Mouse (Mus musculus) ES-Bruce4 (cell line): ENCODE data around the gene Mup20. TPM values are rescaled to one million over a fixed set of nuclear protein-coding genes. Genes with fewer than 3 reads are reported as not detected.
A peak's percentile ranks its signal among the peaks of the same experiment; 100 is the strongest.
"Not testable (repeated sequence)": the region's sequence is repeated elsewhere in the genome, so short reads cannot be mapped to it uniquely, and the experiment has no call there.

Experiments used
- H3K27ac ChIP-seq: 2 replicates; pipeline ENCODE4 v1.5.1; 2012; ENCODE audit warnings: low read length, inconsistent platforms; ENCODE audit not compliant: insufficient read depth
- H3K27me3 ChIP-seq: 2 replicates; pipeline ENCODE4 v1.6.1; 2012; ENCODE audit warnings: mild to moderate bottlenecking, low read length, inconsistent platforms; ENCODE audit not compliant: control insufficient read depth, poor library complexity, insufficient read depth, severe bottlenecking
- H3K36me3 ChIP-seq: 2 replicates; pipeline ENCODE4 v1.6.1; 2012; ENCODE audit warnings: inconsistent platforms, mild to moderate bottlenecking, low read length, moderate library complexity; ENCODE audit not compliant: control insufficient read depth, poor library complexity, insufficient read depth, severe bottlenecking
- H3K4me1 ChIP-seq: one replicate; pipeline ENCODE4 v1.8.1; 2011; ENCODE audit warnings: low read length; ENCODE audit not compliant: control insufficient read depth, insufficient read depth
- H3K4me3 ChIP-seq: 2 replicates; pipeline ENCODE4 v1.5.1; 2011; ENCODE audit warnings: low read depth, mild to moderate bottlenecking, low read length
- H3K9ac ChIP-seq: 2 replicates; pipeline ENCODE4 v1.6.1; 2012; ENCODE audit warnings: low read depth, mild to moderate bottlenecking, inconsistent platforms; ENCODE audit not compliant: poor library complexity, severe bottlenecking
- H3K9me3 ChIP-seq: replicated peaks from 2 replicates; pipeline ENCODE4 v1.6.1; 2012; ENCODE audit warnings: mild to moderate bottlenecking, low read length, inconsistent platforms; ENCODE audit not compliant: control insufficient read depth, poor library complexity, insufficient read depth, severe bottlenecking
- CTCF ChIP-seq: IDR thresholded peaks from one replicate; pipeline ENCODE4 v1.8.1; 2011; ENCODE audit warnings: low read depth, low read length
- EP300 ChIP-seq: IDR thresholded peaks from 2 replicates; pipeline ENCODE4 v1.6.1; 2011; ENCODE audit warnings: low read depth, low read length; ENCODE audit not compliant: insufficient read depth
- POLR2A ChIP-seq: IDR thresholded peaks from one replicate; pipeline ENCODE4 v1.8.1; 2011; ENCODE audit warnings: low read length; ENCODE audit not compliant: insufficient read depth
- polyA plus RNA-seq: library from polyadenylated mRNA; stranded (reverse); fragments of >200 nt; gene quantifications from 2 replicates; pipeline ENCODE4 v1.2.4, GENCODE M21; 2011; ENCODE audit warnings: low read depth; ENCODE audit not compliant: missing spikeins, insufficient read depth, insufficient read length

The Mup20 gene
- polyA plus RNA-seq, 1 experiment = not detected

- Histone ChIP-seq H3K4me3 (no peak overlapping the region), H3K9ac (no peak overlapping the region), H3K27me3 (no peaks in the 10 kb centered on the region), H3K4me1 (no peaks in the 10 kb centered on the region), H3K9me3 (peaks cover 15% of the 10 kb centered on the region), H3K27ac (no peak overlapping the region), H3K36me3 (no peaks in the 10 kb centered on the region)
- TF ChIP-seq CTCF (no peak), POLR2A (no peak), EP300 (no peak)
Observed at GRCm38 (mm10) chr4:62026281-62026680, 27.7 kb downstream of the Mup20 start.

GRCm38 (mm10) chr4:62024256-62024959 lies 29.6 kb downstream of the Mup20 start:
- Histone ChIP-seq H3K36me3 (no peaks in the 10 kb centered on the region), H3K4me1 (no peaks in the 10 kb centered on the region), H3K4me3 (no peak overlapping the region), H3K9me3 (peaks cover 20% of the 10 kb centered on the region), H3K9ac (no peak overlapping the region), H3K27ac (peak overlapping the region; percentile 77), H3K27me3 (no peaks in the 10 kb centered on the region)
- TF ChIP-seq EP300 = no peak
- no peak for TF ChIP-seq POLR2A
- TF ChIP-seq CTCF = no peak

GRCm38 (mm10) chr4:62023646-62024045 lies 30.3 kb downstream of the Mup20 start:
- Histone ChIP-seq H3K27me3 (no peaks in the 10 kb centered on the region), H3K9ac (no peak overlapping the region), H3K9me3 (peaks cover 20% of the 10 kb centered on the region), H3K4me3 (no peak overlapping the region), H3K4me1 (no peaks in the 10 kb centered on the region), H3K36me3 (no peaks in the 10 kb centered on the region), H3K27ac (peak overlapping the region; percentile 72)
- TF ChIP-seq EP300 (no peak), POLR2A (no peak)

GRCm38 (mm10) chr4:62023120-62023519 lies 30.8 kb downstream of the Mup20 start:
- Histone ChIP-seq H3K9ac (no peak overlapping the region), H3K9me3 (peaks cover 21% of the 10 kb centered on the region), H3K27ac (no peak overlapping the region), H3K4me1 (no peaks in the 10 kb centered on the region), H3K36me3 (no peaks in the 10 kb centered on the region), H3K4me3 (no peak overlapping the region), H3K27me3 (no peaks in the 10 kb centered on the region)
- TF ChIP-seq POLR2A (no peak), CTCF (no peak), EP300 (no peak)

- H3K9ac ChIP-seq = not testable (repeated sequence)
- H3K9me3 ChIP-seq = peaks cover 18% of the 10 kb centered on the region
Observed at GRCm38 (mm10) chr4:62020511-62020910, 33.4 kb downstream of the Mup20 start.

More at GRCm38 (mm10) chr4:62020511-62020910, 33.4 kb downstream of the Mup20 start:
- not testable (repeated sequence) for H3K4me3 ChIP-seq, H3K27ac ChIP-seq, H3K27me3 ChIP-seq, H3K36me3 ChIP-seq, H3K4me1 ChIP-seq

Other genes starting within 250 kb of the Mup20 start
- not detected in 2 replicates for gene Mup5, start 218.9 kb downstream of the Mup20 start, polyA plus RNA-seq
- gene Mup3, start 33.2 kb upstream of the Mup20 start, polyA plus RNA-seq = not detected in 2 replicates
- not detected in 2 replicates for gene Mup21, start 96.7 kb upstream of the Mup20 start, polyA plus RNA-seq
- gene Zfp37, start 176.9 kb upstream of the Mup20 start, polyA plus RNA-seq = 7.3 and 12.7 TPM in 2 replicates
- 7.8 and 8.5 TPM in 2 replicates for gene Slc31a2, start 208.4 kb upstream of the Mup20 start, polyA plus RNA-seq